Mouse (Mus musculus): Measurements from ENCODE around the gene Rxfp4.

Gene Rxfp4

GRCm38 (mm10) chr3:88652846-88653515 is at the start of gene Rxfp4:
Gene Rxfp4, minus strand, starts transcription at chr3:88653142.
- no peak for DNase-seq (ENCODE audit: low read depth)

- no peak for DNase-seq (ENCODE audit: low read depth)
Observed at GRCm38 (mm10) chr3:88701222-88701621, 48.3 kb upstream of the Rxfp4 start.

- DNase-seq (ENCODE audit: low read depth): no peak
Observed at GRCm38 (mm10) chr3:88700247-88700646, 47.3 kb upstream of the Rxfp4 start.

GRCm38 (mm10) chr3:88698834-88699233 is 45.9 kb upstream of the Rxfp4 start:
- no peak for DNase-seq (ENCODE audit: low read depth)

GRCm38 (mm10) chr3:88698051-88698450 is 45.1 kb upstream of the Rxfp4 start:
- no peak for DNase-seq (ENCODE audit: low read depth)

- no peak for DNase-seq (ENCODE audit: low read depth)
Observed at GRCm38 (mm10) chr3:88695545-88695944, 42.6 kb upstream of the Rxfp4 start.

- no peak for DNase-seq (ENCODE audit: low read depth)
Observed at GRCm38 (mm10) chr3:88689079-88689478, 36.1 kb upstream of the Rxfp4 start.

GRCm38 (mm10) chr3:88686734-88687611 is 34.0 kb upstream of the Rxfp4 start:
- DNase-seq (ENCODE audit: low read depth): no peak

- peak; percentile 11 for DNase-seq (ENCODE audit: low read depth)
Observed at GRCm38 (mm10) chr3:88685958-88686451, 33.1 kb upstream of the Rxfp4 start.

- DNase-seq (ENCODE audit: low read depth): peak; percentile 95
Observed at GRCm38 (mm10) chr3:88684980-88685941, 32.3 kb upstream of the Rxfp4 start, which contains the start of gene Khdc4. Gene Khdc4, plus strand, starts transcription at chr3:88685803.

GRCm38 (mm10) chr3:88684236-88684979 is 31.5 kb upstream of the Rxfp4 start:
- DNase-seq (ENCODE audit: low read depth): peak; percentile 15

- DNase-seq (ENCODE audit: low read depth): no peak
Observed at GRCm38 (mm10) chr3:88683814-88684213, 30.9 kb upstream of the Rxfp4 start.

- DNase-seq (ENCODE audit: low read depth): peak; percentile 59
Observed at GRCm38 (mm10) chr3:88677399-88677798, 24.5 kb upstream of the Rxfp4 start.

- no peak for DNase-seq (ENCODE audit: low read depth)
Observed at GRCm38 (mm10) chr3:88664095-88664494, 11.2 kb upstream of the Rxfp4 start.

GRCm38 (mm10) chr3:88659798-88660197 is 6.9 kb upstream of the Rxfp4 start:
- no peak for DNase-seq (ENCODE audit: low read depth)

GRCm38 (mm10) chr3:88658441-88659127 is 5.6 kb upstream of the Rxfp4 start:
- no peak for DNase-seq (ENCODE audit: low read depth)

GRCm38 (mm10) chr3:88655619-88656018 is 2.7 kb upstream of the Rxfp4 start:
- no peak for DNase-seq (ENCODE audit: low read depth)

- DNase-seq (ENCODE audit: low read depth): peak; percentile 75
Observed at GRCm38 (mm10) chr3:88654621-88655020, 1.7 kb upstream of the Rxfp4 start.

- no peak for DNase-seq (ENCODE audit: low read depth)
Observed at GRCm38 (mm10) chr3:88653516-88654370, 801 bp upstream of the Rxfp4 start.

Data from fibroblast of lung, adult 2 months (primary cell).